Mouse (Mus musculus) left cerebral cortex, postnatal 25 days (tissue): ENCODE measurements around the gene Zcchc14. TPM values are rescaled to one million over a fixed set of nuclear protein-coding genes. Genes with fewer than 3 reads are reported as not detected.
"Not testable (repeated sequence)": the region's sequence is repeated elsewhere in the genome, so short reads cannot be mapped to it uniquely, and the experiment has no call there.

Source experiments
- DNase-seq, 2 experiments: peaks; one replicate each; pipeline ENCODE4 v3.0.0; 2022; ENCODE audit warnings: low spot score in 2 of 2, mixed read lengths in 1 of 2
- intact Hi-C: fragments of 180-260 bp; cut with DNase I; formaldehyde crosslinking; loops from one replicate; pipeline ENCODE4 v1.15.1; 2025
- total RNA-seq, 2 experiments: library from RNA; stranded (reverse); gene quantifications; 2 replicates each; pipeline ENCODE4 v1.2.3; 2021

The Zcchc14 gene
- total RNA-seq, 2 experiments from 2014 or later: 63.2 to 71.9 TPM

DNA sequence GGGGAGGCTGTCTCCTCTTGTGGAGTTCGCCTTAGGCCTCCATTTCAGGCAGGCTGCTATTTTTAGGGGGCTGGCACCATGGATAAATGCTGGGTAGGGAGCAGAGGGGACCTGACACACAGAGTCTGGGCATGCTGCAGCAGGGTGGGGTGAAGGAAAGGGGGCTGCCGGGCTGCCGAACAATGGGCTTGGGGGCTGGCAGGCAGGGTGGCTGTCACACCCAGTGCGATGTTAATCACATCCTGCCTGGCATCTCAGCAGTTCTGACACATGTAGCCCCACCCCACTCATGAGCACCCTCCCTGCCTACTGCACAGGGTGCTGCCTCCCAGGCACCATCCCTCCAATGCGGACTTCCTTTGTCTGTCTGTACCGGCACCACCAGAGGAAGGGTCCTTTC is 15.9 kb upstream of the Zcchc14 start:
- DNase-seq: peak in 1 of 2 experiments; percentile 50
- intact Hi-C loops: no loop called here

DNA sequence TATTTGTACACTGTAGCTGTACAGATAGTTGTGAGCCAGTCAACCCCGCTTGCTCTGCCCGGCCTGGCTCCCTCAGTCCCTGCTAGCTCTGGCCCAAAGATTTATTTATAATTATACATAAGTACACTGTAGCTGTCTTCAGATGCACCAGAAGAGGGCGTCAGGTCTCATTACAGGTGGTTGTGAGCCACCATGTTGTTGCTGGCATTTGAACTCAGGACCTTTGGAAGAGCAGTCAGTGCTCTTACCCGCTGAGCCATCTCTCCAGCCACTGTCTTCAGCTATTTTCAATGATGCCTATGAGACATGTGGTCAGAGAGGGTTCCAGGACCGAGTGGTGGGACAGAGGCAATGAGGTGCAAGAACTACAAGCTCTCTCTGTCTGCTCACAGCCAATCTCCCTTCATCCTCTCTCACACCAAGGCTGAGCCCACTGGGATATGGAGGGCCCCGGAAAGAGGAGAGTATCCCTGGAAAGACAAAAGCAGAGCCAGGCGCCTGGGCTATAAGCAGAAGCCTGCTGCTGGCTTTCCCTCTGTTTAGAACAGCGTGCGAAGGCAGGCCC is 15.3 kb upstream of the Zcchc14 start:
- intact Hi-C loops, DNase-seq: not testable (repeated sequence)

GRCm38 (mm10) chr8:121665329-121665728 is 12.6 kb upstream of the Zcchc14 start:
- no peak for DNase-seq
- intact Hi-C loops: no loop called here

DNA sequence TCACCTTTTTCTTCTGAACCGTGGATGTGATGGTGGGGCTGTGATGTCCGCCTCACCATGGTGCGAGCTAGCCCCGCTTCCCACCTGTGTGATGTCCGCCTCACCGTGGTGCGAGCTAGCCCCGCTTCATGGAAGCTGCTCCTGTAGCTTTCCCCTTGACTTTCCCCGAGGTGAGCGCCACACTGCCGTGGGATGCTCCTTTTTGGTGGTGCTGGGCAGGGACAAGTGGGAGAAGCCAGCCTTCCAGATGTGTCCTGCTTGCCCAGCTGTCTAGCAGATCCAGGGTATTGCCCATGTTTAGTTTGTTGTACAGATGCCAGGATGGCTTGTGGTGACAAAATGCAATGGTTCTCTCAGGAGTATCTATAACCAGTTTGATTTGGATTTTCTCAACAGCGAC is 10.4 kb upstream of the Zcchc14 start:
- intact Hi-C loops: no loop called here
- no peak for DNase-seq

- DNase-seq: no peak
- intact Hi-C loops: no loop called here
These were observed 9.1 kb upstream of the Zcchc14 start for GRCm38 (mm10) chr8:121661631-121662357.

DNA sequence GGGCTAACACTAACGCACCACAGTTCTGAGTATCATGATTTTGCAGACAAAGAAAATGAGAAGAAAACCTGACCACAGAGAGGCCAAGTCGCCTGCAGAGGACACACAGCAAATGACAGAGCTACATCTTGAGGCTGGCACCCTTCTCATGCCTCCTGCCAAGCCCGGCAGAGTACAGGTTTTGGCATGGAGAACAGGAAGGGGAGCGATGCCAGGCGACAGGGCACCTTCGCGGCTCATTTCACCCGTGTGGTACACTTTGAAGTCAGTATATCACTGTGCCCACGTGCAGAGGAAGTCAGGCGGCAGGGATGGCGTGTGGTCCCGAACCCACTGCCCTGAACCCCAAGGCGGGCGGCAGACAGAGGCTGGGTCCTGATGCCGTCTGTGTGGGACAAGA is 7.9 kb upstream of the Zcchc14 start:
- DNase-seq: no peak
- intact Hi-C loops: no loop called here

GRCm38 (mm10) chr8:121654966-121655494 is 2.3 kb upstream of the Zcchc14 start:
- DNase-seq: no peak
- intact Hi-C loops: no loop called here

DNA sequence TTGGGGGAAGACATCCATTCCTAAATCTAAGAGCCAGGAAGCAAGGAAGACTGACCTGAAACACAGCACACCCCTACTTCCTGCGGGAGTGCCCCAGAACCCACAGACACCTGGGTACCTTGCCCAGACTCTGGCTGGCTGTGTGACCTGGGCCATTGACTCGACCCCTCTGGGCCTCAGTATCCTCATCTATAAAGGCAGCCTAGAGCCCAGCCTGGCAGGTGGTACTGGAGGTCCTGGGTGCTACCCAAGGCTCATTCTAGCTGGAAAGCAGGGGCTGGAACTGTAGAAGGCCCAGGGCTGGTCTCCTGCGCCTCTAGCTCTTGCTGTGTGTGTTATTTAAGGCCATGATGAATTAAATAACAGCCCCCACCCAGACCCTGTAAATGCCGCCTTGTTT is 1.4 kb upstream of the Zcchc14 start:
- DNase-seq: no peak

GRCm38 (mm10) chr8:121653340-121654019 is 779 bp upstream of the Zcchc14 start:
- DNase-seq: no peak
- intact Hi-C loops: loop anchor here (2.0 kb wide), 1 partner anchor 77 kb away; no protein-coding TSS in a partner anchor

More for the DNA sequence above, 1.4 kb upstream of the Zcchc14 start:
- intact Hi-C loops: no loop called here

DNA sequence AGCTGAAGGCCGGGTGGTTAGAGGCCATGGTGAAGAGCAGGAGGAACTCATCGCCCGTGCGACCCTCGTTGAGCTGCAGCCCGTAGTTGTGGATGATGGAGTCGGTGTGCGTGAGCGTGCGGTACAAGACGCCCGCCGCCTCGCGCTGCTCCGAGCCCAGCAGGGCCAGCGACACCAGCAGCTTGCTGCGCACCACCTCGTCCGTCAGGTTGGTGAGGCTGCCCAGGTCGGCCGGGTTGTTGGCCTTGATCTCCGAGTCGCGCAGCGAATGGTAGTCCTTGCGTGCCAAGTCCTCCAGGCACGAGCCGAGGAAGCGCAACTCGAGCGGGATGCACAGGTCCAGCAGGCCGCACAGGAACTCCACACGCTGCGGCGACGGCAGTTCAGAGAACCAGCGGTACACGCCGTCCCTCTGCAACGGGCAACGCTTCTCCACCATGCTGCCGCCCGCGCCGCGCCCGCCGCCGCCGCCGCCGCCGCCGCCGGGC is 783 bp downstream of the Zcchc14 start:
- peak in 1 of 2 experiments; percentile 52 for DNase-seq

GRCm38 (mm10) chr8:121651308-121651873 is 1.3 kb downstream of the Zcchc14 start:
- DNase-seq: no peak
- intact Hi-C loops: loop anchor here (2.0 kb wide), 1 partner anchor 49 kb away; no protein-coding TSS in a partner anchor

More for the DNA sequence above, 783 bp downstream of the Zcchc14 start:
- intact Hi-C loops: loop anchor here (2.0 kb wide), 2 partner anchors 49 to 79 kb away; no protein-coding TSS in a partner anchor

DNA sequence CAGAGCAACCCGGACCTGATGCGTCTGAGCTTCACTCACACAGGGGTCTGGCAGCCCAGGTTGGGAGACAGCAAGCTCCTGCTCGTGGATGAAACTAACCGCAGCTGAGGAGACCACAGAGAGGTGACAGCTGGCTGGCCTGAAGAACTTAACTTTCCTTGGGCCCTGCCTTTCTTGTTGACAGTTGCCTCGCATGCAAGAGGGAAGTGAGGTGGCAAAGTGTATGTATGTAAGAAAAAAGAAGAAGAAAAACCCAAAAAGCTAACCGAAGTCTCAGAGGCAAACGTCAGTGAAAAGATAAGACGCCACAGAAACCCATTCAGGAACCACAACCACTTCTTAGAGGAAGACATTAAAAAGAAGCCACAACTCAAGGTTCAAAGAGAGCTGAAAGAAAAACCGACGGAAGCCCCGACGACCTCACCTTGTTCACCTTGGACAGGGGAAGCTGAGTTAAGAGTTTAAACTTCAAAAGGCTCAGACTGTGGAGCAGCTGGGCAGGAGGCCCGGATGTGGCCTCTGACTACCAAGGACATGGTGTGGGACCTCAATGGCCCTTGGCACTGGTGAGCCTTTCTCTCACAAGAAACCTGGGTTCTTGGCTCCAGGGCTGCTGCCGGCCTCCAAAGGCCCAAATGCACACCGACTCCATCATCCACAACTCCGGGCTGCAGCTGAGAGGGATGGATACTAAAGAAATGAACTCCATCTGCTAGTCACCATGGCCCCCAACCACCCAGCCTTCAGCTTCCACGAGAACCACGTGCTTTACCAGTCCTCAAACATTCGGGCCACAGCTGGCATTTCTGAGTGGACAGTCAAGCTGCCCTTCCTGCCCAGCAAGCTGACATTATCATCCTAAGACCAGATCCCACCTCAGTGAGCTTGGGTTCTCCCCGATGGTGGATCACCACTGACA is 2.1 kb downstream of the Zcchc14 start:
- intact Hi-C loops: loop anchor here (2.0 kb wide), 1 partner anchor 48 kb away; no protein-coding TSS in a partner anchor
- no peak for DNase-seq

GRCm38 (mm10) chr8:121649904-121650303 is 2.8 kb downstream of the Zcchc14 start:
- intact Hi-C loops: loop anchor here (2.0 kb wide), 1 partner anchor 47 kb away; no protein-coding TSS in a partner anchor
- no peak for DNase-seq

- intact Hi-C loops: no loop called here
These were observed 3.3 kb downstream of the Zcchc14 start for GRCm38 (mm10) chr8:121649423-121649822.

DNA sequence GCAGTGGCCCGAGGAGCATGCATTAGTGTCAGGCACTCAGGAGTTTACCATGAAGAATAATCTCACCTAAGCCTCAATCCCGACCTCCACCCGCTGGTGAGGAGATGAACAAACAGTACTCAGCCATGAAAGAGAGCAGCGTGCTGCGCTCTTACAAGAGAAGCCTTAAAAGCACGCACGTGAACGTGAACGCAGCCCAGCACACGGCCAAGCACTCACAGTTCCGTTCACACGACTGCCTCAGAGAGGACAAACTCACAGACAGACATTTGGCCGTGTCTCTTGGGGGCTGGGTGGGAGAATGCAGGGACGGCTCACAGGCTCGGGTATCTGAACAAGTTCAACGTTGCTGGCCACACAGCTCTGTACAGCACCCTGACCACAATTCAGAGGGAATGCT is 4.2 kb downstream of the Zcchc14 start:
- no peak for DNase-seq
- intact Hi-C loops: no loop called here

More at GRCm38 (mm10) chr8:121649423-121649822, 3.3 kb downstream of the Zcchc14 start:
- DNase-seq: no peak

DNA sequence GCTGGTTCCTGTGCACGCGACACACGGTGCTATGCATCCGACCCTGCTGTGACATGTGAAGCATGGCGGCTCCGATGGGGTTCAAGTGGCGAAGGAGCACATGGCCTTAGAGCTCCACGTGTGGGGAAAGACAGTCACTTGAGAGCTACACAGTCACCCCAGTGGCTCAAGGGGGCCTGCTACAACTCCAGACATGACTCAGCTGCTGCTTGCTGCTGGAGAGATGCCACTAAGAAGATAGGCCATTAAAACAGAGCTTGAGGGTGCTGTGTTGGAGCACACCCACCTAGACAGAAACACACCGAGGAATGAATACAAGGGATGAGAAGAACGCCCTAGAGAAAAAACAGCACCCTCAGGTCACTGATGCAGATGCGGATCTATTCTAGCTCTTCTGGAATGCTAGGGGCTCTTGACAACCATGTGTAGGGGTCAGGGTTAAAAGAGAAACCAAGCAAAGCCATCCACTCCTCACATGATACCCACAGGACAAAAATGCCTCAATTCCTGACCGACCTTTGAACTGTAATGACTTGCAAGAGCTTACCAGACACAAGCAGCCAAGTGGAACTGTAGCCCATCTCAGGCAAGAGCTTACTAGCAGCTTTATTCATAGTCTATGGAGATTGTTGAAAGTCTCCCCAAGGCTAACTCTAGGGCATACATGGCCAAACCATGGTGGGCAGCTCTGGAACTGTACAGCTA is 5.0 kb downstream of the Zcchc14 start:
- no peak for DNase-seq
- intact Hi-C loops: no loop called here

GRCm38 (mm10) chr8:121643384-121643783 is 9.3 kb downstream of the Zcchc14 start:
- intact Hi-C loops: no loop called here
- no peak for DNase-seq

DNA sequence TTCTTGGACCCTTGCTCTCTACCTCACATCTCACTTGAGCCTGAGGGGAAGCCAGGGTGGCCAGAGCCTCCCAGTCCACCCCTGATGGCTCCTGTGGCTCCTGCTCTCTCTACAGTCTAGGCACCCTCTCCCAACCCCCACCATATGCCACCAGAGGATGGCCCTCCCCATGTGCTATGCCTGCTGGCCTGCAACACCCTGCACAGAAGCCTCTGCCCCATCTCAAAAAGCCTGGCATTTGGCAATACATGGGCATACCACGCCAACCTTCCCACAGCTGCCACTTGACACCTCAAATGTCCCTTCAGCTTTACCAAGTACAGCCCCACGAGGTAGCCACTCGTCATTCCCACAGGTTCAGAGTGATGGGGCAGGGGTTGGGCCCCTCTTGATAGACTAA is 9.9 kb downstream of the Zcchc14 start:
- no peak for DNase-seq
- intact Hi-C loops: no loop called here
